Mouse (Mus musculus): Measurements from ENCODE around the gene Ntrk2. TPM values are rescaled to one million over a fixed set of nuclear protein-coding genes. Genes with fewer than 3 reads are reported as not detected.

Ntrk2 gene
- polyA plus RNA-seq, 1 experiment from 2014 or later: 40.9 TPM

GRCm38 (mm10) chr13:58902313-58902712 lies 95.9 kb downstream of the Ntrk2 start:
- Histone ChIP-seq H3K36me3 (no peaks in the 10 kb centered on the region), H3K4me3 (replicated peaks) (no peak overlapping the region), H3K27ac (replicated peaks) (no peak overlapping the region), H3K27me3 (no peaks in the 10 kb centered on the region), H3K4me1 (no peaks in the 10 kb centered on the region), H3K9me3 (replicated peaks) (no peaks in the 10 kb centered on the region), H3K9ac (no peak overlapping the region), H3K4me2 (replicated peaks) (no peak overlapping the region)
- WGBS: 81% methylated on average over 8 of the region's 8 CpGs
- no peak for ATAC-seq (ENCODE audit: insufficient number of reproducible peaks, low FRiP score, low TSS enrichment, low read depth)

- no peaks in the 10 kb centered on the region for H3K9me3 ChIP-seq (replicated peaks)
- no peaks in the 10 kb centered on the region for H3K36me3 ChIP-seq
- H3K27ac ChIP-seq (replicated peaks): no peak overlapping the region
- H3K4me3 ChIP-seq (replicated peaks): no peak overlapping the region
- WGBS: 61% methylated on average over 13 of the region's 13 CpGs
- no peak overlapping the region for H3K9ac ChIP-seq
- no peak overlapping the region for H3K4me2 ChIP-seq (replicated peaks)
- no peak for ATAC-seq (ENCODE audit: insufficient number of reproducible peaks, low FRiP score, low TSS enrichment, low read depth)
- H3K27me3 ChIP-seq: no peaks in the 10 kb centered on the region
- no peaks in the 10 kb centered on the region for H3K4me1 ChIP-seq
These were observed 98.7 kb downstream of the Ntrk2 start for GRCm38 (mm10) chr13:58904742-58905735.

- no peak for ATAC-seq (ENCODE audit: insufficient number of reproducible peaks, low FRiP score, low TSS enrichment, low read depth)
- WGBS: 93% methylated on average over 2 of the region's 2 CpGs
- Histone ChIP-seq H3K27me3 (no peaks in the 10 kb centered on the region), H3K4me2 (replicated peaks) (no peak overlapping the region), H3K27ac (replicated peaks) (no peak overlapping the region), H3K9me3 (replicated peaks) (no peaks in the 10 kb centered on the region), H3K9ac (no peak overlapping the region), H3K4me1 (no peaks in the 10 kb centered on the region), H3K36me3 (no peaks in the 10 kb centered on the region), H3K4me3 (replicated peaks) (no peak overlapping the region)
These were observed 105.6 kb downstream of the Ntrk2 start for GRCm38 (mm10) chr13:58911936-58912335.

- Histone ChIP-seq H3K27ac (replicated peaks) (no peak overlapping the region), H3K4me1 (no peaks in the 10 kb centered on the region), H3K4me2 (replicated peaks) (no peak overlapping the region), H3K9me3 (replicated peaks) (no peaks in the 10 kb centered on the region), H3K36me3 (no peaks in the 10 kb centered on the region), H3K9ac (no peak overlapping the region), H3K27me3 (no peaks in the 10 kb centered on the region), H3K4me3 (replicated peaks) (no peak overlapping the region)
- no peak for ATAC-seq (ENCODE audit: insufficient number of reproducible peaks, low FRiP score, low TSS enrichment, low read depth)
These were observed 106.2 kb downstream of the Ntrk2 start for GRCm38 (mm10) chr13:58912559-58912958.

GRCm38 (mm10) chr13:58914061-58914814 lies 107.9 kb downstream of the Ntrk2 start:
- H3K4me2 ChIP-seq (replicated peaks): no peak overlapping the region
- H3K4me3 ChIP-seq (replicated peaks): no peak overlapping the region
- no peak overlapping the region for H3K9ac ChIP-seq
- no peaks in the 10 kb centered on the region for H3K36me3 ChIP-seq
- WGBS: 70% methylated on average over 6 of the region's 6 CpGs
- no peak for ATAC-seq (ENCODE audit: insufficient number of reproducible peaks, low FRiP score, low TSS enrichment, low read depth)
- H3K9me3 ChIP-seq (replicated peaks): no peaks in the 10 kb centered on the region
- H3K4me1 ChIP-seq: no peaks in the 10 kb centered on the region
- no peaks in the 10 kb centered on the region for H3K27me3 ChIP-seq
- H3K27ac ChIP-seq (replicated peaks): no peak overlapping the region

- no peaks in the 10 kb centered on the region for H3K4me1 ChIP-seq
- no peak overlapping the region for H3K27ac ChIP-seq (replicated peaks)
- H3K27me3 ChIP-seq: no peaks in the 10 kb centered on the region
- 96% methylated on average over 2 of the region's 2 CpGs for WGBS
- ATAC-seq (ENCODE audit: insufficient number of reproducible peaks, low FRiP score, low TSS enrichment, low read depth): no peak
- no peaks in the 10 kb centered on the region for H3K36me3 ChIP-seq
- H3K4me2 ChIP-seq (replicated peaks): no peak overlapping the region
- H3K9me3 ChIP-seq (replicated peaks): no peaks in the 10 kb centered on the region
- H3K4me3 ChIP-seq (replicated peaks): no peak overlapping the region
- no peak overlapping the region for H3K9ac ChIP-seq
These were observed 110.0 kb downstream of the Ntrk2 start for GRCm38 (mm10) chr13:58916348-58916747.

- no peaks in the 10 kb centered on the region for H3K27me3 ChIP-seq
- H3K36me3 ChIP-seq: no peaks in the 10 kb centered on the region
- no peaks in the 10 kb centered on the region for H3K9me3 ChIP-seq (replicated peaks)
- no peak overlapping the region for H3K9ac ChIP-seq
- no peak overlapping the region for H3K4me3 ChIP-seq (replicated peaks)
- no peak overlapping the region for H3K27ac ChIP-seq (replicated peaks)
- 79% methylated on average over 7 of the region's 7 CpGs for WGBS
- ATAC-seq (ENCODE audit: insufficient number of reproducible peaks, low FRiP score, low TSS enrichment, low read depth): no peak
- no peaks in the 10 kb centered on the region for H3K4me1 ChIP-seq
- H3K4me2 ChIP-seq (replicated peaks): no peak overlapping the region
These were observed 113.9 kb downstream of the Ntrk2 start for GRCm38 (mm10) chr13:58920241-58920640.

- H3K27me3 ChIP-seq: no peaks in the 10 kb centered on the region
- no peak overlapping the region for H3K4me2 ChIP-seq (replicated peaks)
- H3K4me1 ChIP-seq: no peaks in the 10 kb centered on the region
- WGBS: 50% methylated on average over 3 of the region's 3 CpGs
- no peak overlapping the region for H3K4me3 ChIP-seq (replicated peaks)
- H3K27ac ChIP-seq (replicated peaks): no peak overlapping the region
- no peak overlapping the region for H3K9ac ChIP-seq
- no peaks in the 10 kb centered on the region for H3K9me3 ChIP-seq (replicated peaks)
- ATAC-seq (ENCODE audit: insufficient number of reproducible peaks, low FRiP score, low TSS enrichment, low read depth): no peak
- H3K36me3 ChIP-seq: no peaks in the 10 kb centered on the region
These were observed 114.9 kb downstream of the Ntrk2 start for GRCm38 (mm10) chr13:58921255-58921654.

GRCm38 (mm10) chr13:58921705-58922104 lies 115.3 kb downstream of the Ntrk2 start:
- Histone ChIP-seq H3K9ac (no peak overlapping the region), H3K9me3 (replicated peaks) (no peaks in the 10 kb centered on the region), H3K36me3 (no peaks in the 10 kb centered on the region), H3K4me2 (replicated peaks) (no peak overlapping the region), H3K27ac (replicated peaks) (no peak overlapping the region), H3K4me3 (replicated peaks) (no peak overlapping the region), H3K27me3 (no peaks in the 10 kb centered on the region), H3K4me1 (no peaks in the 10 kb centered on the region)
- 79% methylated on average over 10 of the region's 10 CpGs for WGBS
- no peak for ATAC-seq (ENCODE audit: insufficient number of reproducible peaks, low FRiP score, low TSS enrichment, low read depth)

GRCm38 (mm10) chr13:58922174-58922573 lies 115.8 kb downstream of the Ntrk2 start:
- H3K9me3 ChIP-seq (replicated peaks): no peaks in the 10 kb centered on the region
- WGBS: 82% methylated on average over 15 of the region's 15 CpGs
- no peaks in the 10 kb centered on the region for H3K4me1 ChIP-seq
- H3K27ac ChIP-seq (replicated peaks): no peak overlapping the region
- H3K9ac ChIP-seq: no peak overlapping the region
- no peak overlapping the region for H3K4me3 ChIP-seq (replicated peaks)
- ATAC-seq (ENCODE audit: insufficient number of reproducible peaks, low FRiP score, low TSS enrichment, low read depth): no peak
- H3K36me3 ChIP-seq: no peaks in the 10 kb centered on the region
- H3K4me2 ChIP-seq (replicated peaks): no peak overlapping the region
- H3K27me3 ChIP-seq: no peaks in the 10 kb centered on the region

- Histone ChIP-seq H3K9ac (no peak overlapping the region), H3K27ac (replicated peaks) (no peak overlapping the region), H3K27me3 (no peaks in the 10 kb centered on the region), H3K36me3 (no peaks in the 10 kb centered on the region), H3K9me3 (replicated peaks) (no peaks in the 10 kb centered on the region), H3K4me3 (replicated peaks) (no peak overlapping the region), H3K4me1 (no peaks in the 10 kb centered on the region), H3K4me2 (replicated peaks) (no peak overlapping the region)
- ATAC-seq (ENCODE audit: insufficient number of reproducible peaks, low FRiP score, low TSS enrichment, low read depth): no peak
- 75% methylated on average over 7 of the region's 7 CpGs for WGBS
These were observed 117.1 kb downstream of the Ntrk2 start for GRCm38 (mm10) chr13:58923496-58923895.

All from embryonic facial prominence, embryonic 15.5 days (tissue).